Mouse (Mus musculus): Measurements from ENCODE around the gene Bmp3. TPM values are rescaled to one million over a fixed set of nuclear protein-coding genes. Genes with fewer than 3 reads are reported as not detected.

Gene Bmp3
- polyA plus RNA-seq, 1 experiment: not detected

DNA sequence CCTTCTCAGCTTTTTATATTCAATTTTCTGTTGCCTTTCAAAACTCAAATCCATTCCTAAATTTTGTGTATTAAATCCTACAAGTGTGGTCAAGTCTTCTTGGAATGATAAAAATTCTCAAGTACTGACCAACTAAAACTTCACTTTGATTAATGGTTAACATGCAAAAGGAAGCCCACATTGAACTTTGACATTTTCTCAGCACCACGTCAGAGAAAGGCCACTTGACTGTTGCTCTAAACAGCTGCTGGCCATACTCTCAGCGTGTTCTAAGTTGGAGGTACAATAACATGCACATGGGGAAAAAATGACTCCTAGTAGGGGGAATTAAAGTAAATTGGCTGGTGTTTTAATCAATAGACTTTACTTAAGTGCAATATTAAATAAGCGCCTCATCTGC lies 27.9 kb downstream of the Bmp3 start:
- Histone ChIP-seq H3K4me1 (ENCODE audit: control insufficient read depth, insufficient read depth, low read length) (no peaks in the 10 kb centered on the region), H3K4me3 (ENCODE audit: insufficient read depth, low read depth, low read length) (no peak overlapping the region), H3K27ac (ENCODE audit: insufficient read depth, low read depth, low read length) (no peak overlapping the region)
- 84% methylated on average over 3 of the region's 3 CpGs for WGBS
- TF ChIP-seq CTCF (IDR thresholded peaks at IDR 0.05; ENCODE audit: insufficient read depth, low read depth, low read length) (no peak), POLR2A (IDR thresholded peaks at IDR 0.05; ENCODE audit: insufficient read depth, low read depth, low read length) (no peak)

DNA sequence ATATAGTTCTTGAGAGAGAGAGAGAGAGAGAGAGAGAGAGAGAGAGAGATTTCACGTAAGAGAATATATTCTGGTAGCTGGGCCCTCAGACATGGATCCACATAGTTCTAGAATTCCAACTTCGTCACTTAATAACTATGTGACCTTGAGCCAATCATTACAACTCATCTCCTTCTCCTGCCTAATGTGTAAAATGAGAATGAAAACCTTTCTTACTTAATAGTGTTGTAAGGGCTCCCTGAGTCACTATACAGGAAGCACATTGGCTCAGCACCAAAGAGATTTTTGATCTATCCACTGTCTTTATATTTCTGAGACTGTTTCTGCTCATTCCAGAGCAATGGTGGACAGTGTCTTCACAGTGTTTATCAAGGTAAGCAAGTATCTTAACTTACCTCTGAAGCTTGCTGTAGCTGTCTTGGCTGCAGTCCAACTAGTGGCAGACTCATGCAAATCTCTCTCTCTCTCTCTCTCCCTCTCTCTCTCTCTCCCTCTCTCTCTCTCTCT lies 36.4 kb downstream of the Bmp3 start:
- TF ChIP-seq POLR2A (IDR thresholded peaks at IDR 0.05; ENCODE audit: insufficient read depth, low read depth, low read length) (no peak), CTCF (IDR thresholded peaks at IDR 0.05; ENCODE audit: insufficient read depth, low read depth, low read length) (no peak)
- H3K4me3 ChIP-seq (ENCODE audit: insufficient read depth, low read depth, low read length): no peak overlapping the region
- 94% methylated on average over 2 of the region's 2 CpGs for WGBS
- H3K4me1 ChIP-seq (ENCODE audit: control insufficient read depth, insufficient read depth, low read length): no peaks in the 10 kb centered on the region
- no peak overlapping the region for H3K27ac ChIP-seq (ENCODE audit: insufficient read depth, low read depth, low read length)

DNA sequence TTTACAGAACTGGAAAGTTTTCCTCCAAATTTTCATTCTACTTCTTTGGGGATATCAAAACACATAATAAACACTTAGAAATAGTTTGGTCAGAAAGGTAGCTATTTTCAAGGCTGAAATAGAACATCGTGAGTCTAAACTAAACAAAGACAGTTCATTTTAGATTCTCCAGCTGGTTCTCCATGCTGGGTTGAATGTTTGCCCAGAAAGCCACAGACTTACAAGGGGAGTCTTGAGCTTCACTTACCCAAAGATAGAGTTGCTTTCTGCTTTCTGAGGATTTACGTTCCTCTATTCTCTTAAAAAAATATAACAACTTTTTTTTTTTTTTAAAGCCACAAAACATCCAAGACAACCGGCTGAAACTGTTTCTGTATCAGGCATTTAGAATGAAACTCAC lies 40.1 kb downstream of the Bmp3 start:
- 38% methylated on average over 3 of the region's 3 CpGs for WGBS
- Histone ChIP-seq H3K27ac (ENCODE audit: insufficient read depth, low read depth, low read length) (no peak overlapping the region), H3K4me3 (ENCODE audit: insufficient read depth, low read depth, low read length) (no peak overlapping the region), H3K4me1 (ENCODE audit: control insufficient read depth, insufficient read depth, low read length) (no peaks in the 10 kb centered on the region)
- TF ChIP-seq POLR2A (IDR thresholded peaks at IDR 0.05; ENCODE audit: insufficient read depth, low read depth, low read length) (no peak), CTCF (IDR thresholded peaks at IDR 0.05; ENCODE audit: insufficient read depth, low read depth, low read length) (no peak)

DNA sequence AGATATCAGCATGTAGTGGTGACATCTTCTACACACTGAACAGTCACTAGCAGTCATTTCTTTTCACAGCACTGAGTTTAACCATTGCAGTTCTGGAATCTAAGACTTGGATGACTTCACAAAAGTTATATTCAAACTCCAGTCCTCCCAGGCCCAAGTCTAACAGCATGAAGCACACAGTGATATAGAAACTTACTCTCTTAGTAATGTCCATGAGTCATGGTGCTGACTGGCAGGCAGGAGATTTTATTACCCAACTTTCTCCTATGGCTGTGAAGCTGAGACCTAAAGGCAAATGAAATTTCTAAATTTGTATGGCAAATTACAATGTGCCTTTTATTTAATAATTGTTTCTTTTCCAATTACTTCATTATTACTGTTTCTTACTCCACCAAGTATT lies 43.7 kb downstream of the Bmp3 start:
- Histone ChIP-seq H3K27ac (ENCODE audit: insufficient read depth, low read depth, low read length) (no peak overlapping the region), H3K4me1 (ENCODE audit: control insufficient read depth, insufficient read depth, low read length) (no peaks in the 10 kb centered on the region), H3K4me3 (ENCODE audit: insufficient read depth, low read depth, low read length) (no peak overlapping the region)
- TF ChIP-seq CTCF (IDR thresholded peaks at IDR 0.05; ENCODE audit: insufficient read depth, low read depth, low read length) (no peak), POLR2A (IDR thresholded peaks at IDR 0.05; ENCODE audit: insufficient read depth, low read depth, low read length) (no peak)

DNA sequence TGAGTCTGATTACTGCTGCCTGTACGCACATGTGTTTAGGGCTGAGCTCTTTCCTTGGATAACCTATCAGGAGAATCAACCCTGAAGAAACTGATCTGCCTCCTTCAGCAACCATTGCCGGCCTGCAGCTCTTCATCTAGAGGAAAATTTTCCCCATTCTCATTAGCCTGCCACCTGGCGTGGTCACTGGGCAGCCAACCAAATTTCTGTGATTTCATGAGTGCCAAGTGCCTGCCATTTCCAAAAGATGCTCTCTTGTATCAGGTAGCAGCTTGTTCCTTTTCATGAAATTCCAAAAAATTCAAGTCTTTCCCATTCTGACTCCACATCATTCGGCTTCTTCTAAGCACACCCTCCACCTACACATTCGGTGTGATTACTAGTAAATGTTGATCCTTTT lies 46.7 kb downstream of the Bmp3 start:
- Histone ChIP-seq H3K4me3 (ENCODE audit: insufficient read depth, low read depth, low read length) (no peak overlapping the region), H3K4me1 (ENCODE audit: control insufficient read depth, insufficient read depth, low read length) (no peaks in the 10 kb centered on the region), H3K27ac (ENCODE audit: insufficient read depth, low read depth, low read length) (no peak overlapping the region)
- 70% methylated on average over 5 of the region's 5 CpGs for WGBS
- no peak for TF ChIP-seq POLR2A (IDR thresholded peaks at IDR 0.05; ENCODE audit: insufficient read depth, low read depth, low read length)
- TF ChIP-seq CTCF (IDR thresholded peaks at IDR 0.05; ENCODE audit: insufficient read depth, low read depth, low read length): no peak

DNA sequence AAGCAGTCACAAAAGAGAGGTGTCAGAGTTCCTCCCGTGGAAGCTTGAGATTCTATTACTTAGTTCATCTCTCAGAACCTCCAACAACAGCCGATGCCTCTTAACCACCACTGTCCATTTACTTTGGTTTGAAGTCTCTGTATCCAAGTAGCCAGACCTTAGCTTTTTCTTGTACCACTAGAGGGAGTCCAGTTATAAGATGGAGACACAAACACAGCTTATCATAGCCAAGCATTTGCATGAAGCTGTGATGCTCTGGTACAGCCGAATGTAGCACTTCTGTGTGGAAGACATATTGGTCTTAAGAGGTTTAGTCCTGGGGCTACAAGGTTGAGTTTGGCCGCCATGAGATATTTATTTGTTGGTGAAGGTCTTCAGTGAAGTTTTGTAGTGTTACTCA lies 48.1 kb downstream of the Bmp3 start:
- H3K4me1 ChIP-seq (ENCODE audit: control insufficient read depth, insufficient read depth, low read length): no peaks in the 10 kb centered on the region
- 41% methylated on average over 4 of the region's 4 CpGs for WGBS
- TF ChIP-seq CTCF (IDR thresholded peaks at IDR 0.05; ENCODE audit: insufficient read depth, low read depth, low read length) (no peak), POLR2A (IDR thresholded peaks at IDR 0.05; ENCODE audit: insufficient read depth, low read depth, low read length) (no peak)
- H3K27ac ChIP-seq (ENCODE audit: insufficient read depth, low read depth, low read length): no peak overlapping the region
- no peak overlapping the region for H3K4me3 ChIP-seq (ENCODE audit: insufficient read depth, low read depth, low read length)

DNA sequence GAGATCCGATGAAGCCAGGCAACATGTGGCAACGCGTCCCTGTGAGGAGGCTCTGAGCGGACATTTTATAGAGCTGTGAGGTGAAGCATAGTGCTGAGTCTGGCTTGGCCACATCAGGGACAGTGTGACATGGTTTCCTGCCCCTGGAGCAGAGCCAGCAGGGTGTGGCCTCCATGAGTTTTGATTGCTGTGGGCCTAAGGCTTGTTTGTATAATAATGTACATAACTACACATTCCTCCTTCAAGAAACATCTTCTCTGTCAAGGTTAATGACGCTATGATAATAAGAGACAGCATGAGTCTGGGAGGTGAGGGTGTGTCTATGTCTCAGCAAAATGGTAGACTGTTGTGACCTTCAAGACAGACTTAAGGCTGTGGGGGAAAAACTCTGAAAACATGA lies 64.5 kb downstream of the Bmp3 start:
- Histone ChIP-seq H3K4me1 (ENCODE audit: control insufficient read depth, insufficient read depth, low read length) (no peaks in the 10 kb centered on the region), H3K4me3 (ENCODE audit: insufficient read depth, low read depth, low read length) (no peak overlapping the region), H3K27ac (ENCODE audit: insufficient read depth, low read depth, low read length) (no peak overlapping the region)
- TF ChIP-seq POLR2A (IDR thresholded peaks at IDR 0.05; ENCODE audit: insufficient read depth, low read depth, low read length): no peak
- TF ChIP-seq CTCF (IDR thresholded peaks at IDR 0.05; ENCODE audit: insufficient read depth, low read depth, low read length): no peak
- WGBS: 96% methylated on average over 5 of the region's 5 CpGs

DNA sequence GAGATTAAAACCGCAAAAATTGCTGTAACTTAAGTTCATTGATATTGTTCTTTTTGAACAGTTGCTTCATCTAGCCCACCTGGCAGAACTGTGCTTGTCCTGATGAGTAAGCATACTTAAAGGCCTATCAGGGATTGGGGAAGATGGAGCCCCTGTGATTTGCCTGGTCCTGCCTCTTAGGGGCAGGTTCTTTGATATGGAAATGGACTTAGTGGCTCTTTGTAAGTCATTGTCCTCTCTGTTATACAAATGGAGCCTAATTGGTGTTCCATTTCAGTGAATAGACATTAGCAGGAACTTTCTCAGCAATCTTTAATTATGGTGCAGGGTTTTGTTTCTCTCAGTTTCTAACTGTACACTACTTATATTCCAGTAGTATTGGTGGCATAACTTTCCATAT lies 67.4 kb downstream of the Bmp3 start:
- 47% methylated on average over 1 of the region's 1 CpGs for WGBS
- Histone ChIP-seq H3K27ac (ENCODE audit: insufficient read depth, low read depth, low read length) (no peak overlapping the region), H3K4me1 (ENCODE audit: control insufficient read depth, insufficient read depth, low read length) (no peaks in the 10 kb centered on the region), H3K4me3 (ENCODE audit: insufficient read depth, low read depth, low read length) (no peak overlapping the region)
- no peak for TF ChIP-seq CTCF (IDR thresholded peaks at IDR 0.05; ENCODE audit: insufficient read depth, low read depth, low read length)
- TF ChIP-seq POLR2A (IDR thresholded peaks at IDR 0.05; ENCODE audit: insufficient read depth, low read depth, low read length): no peak

DNA sequence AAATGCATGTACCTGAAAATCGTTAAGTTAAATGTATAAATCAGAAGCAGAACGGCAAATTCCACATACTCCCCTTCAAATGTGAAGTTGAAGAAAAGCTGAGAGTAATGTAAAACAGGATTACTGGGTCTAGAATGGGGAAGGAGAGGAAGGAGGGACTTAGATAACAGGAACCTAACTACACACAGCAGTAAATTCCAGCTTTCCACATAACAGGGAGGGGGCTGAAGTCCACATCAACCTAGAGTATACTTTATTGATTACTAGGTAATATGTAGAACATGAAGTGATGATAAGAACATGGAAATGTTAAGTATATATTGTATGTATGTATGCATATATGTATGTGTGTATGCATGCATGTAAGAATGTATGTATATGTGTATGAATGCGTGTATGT lies 68.7 kb downstream of the Bmp3 start:
- Histone ChIP-seq H3K4me3 (ENCODE audit: insufficient read depth, low read depth, low read length) (no peak overlapping the region), H3K4me1 (ENCODE audit: control insufficient read depth, insufficient read depth, low read length) (no peaks in the 10 kb centered on the region), H3K27ac (ENCODE audit: insufficient read depth, low read depth, low read length) (no peak overlapping the region)
- 91% methylated on average over 3 of the region's 3 CpGs for WGBS
- no peak for TF ChIP-seq CTCF (IDR thresholded peaks at IDR 0.05; ENCODE audit: insufficient read depth, low read depth, low read length)

Other genes starting within 250 kb of the Bmp3 start
- not detected in 2 replicates for gene Prkg2, start 182.9 kb downstream of the Bmp3 start, polyA plus RNA-seq (2012; ENCODE audit: insufficient read depth, insufficient read length, low replicate concordance, missing spikeins)

Measured in olfactory bulb, adult 2 months (tissue).